Mouse (Mus musculus) hematopoietic multipotent progenitor cell, adult 10-12 weeks (in vitro differentiated cells): Measurements from ENCODE around the gene Ankrd22. TPM values are rescaled to one million over a fixed set of nuclear protein-coding genes. Genes with fewer than 3 reads are reported as not detected.

Source experiments
- polyA plus RNA-seq: library from polyadenylated mRNA; stranded (reverse); fragments of >175 nt; gene quantifications from 2 replicates; pipeline ENCODE4 v1.2.3, GENCODE M21; 2012; ENCODE audit warnings: low replicate concordance

Gene Ankrd22
- polyA plus RNA-seq = 0.08 and 0.18 TPM in 2 replicates

GRCm38 (mm10) chr19:34165891-34166290 is at the start of gene Ankrd22:
TSS of gene Ankrd22 (minus strand) at chr19:34166053.

GRCm38 (mm10) chr19:34192008-34192963 is 26.4 kb upstream of the Ankrd22 start, which contains the start of gene Stambpl1:
TSS of gene Stambpl1 (plus strand) at chr19:34192229.

GRCm38 (mm10) chr19:34100633-34101032 is 65.2 kb downstream of the Ankrd22 start, which contains the start of gene Lipm:
TSS of gene Lipm (plus strand) at chr19:34100933.

Other genes with a start within 250 kb of the Ankrd22 start
- not detected in 2 replicates for gene Lipf, start 204.9 kb downstream of the Ankrd22 start, polyA plus RNA-seq
- gene Lipk, start 157.8 kb downstream of the Ankrd22 start, polyA plus RNA-seq = not detected in 2 replicates
- gene Lipn, start 98.7 kb downstream of the Ankrd22 start, polyA plus RNA-seq = not detected in 2 replicates
- gene Lipm, start 65.1 kb downstream of the Ankrd22 start, polyA plus RNA-seq = not detected in 2 replicates
- gene Stambpl1, start 26.2 kb upstream of the Ankrd22 start, polyA plus RNA-seq = 6.6 and 19.3 TPM in 2 replicates
- gene Acta2, start 89.5 kb upstream of the Ankrd22 start, polyA plus RNA-seq = 0.24 and 0.40 TPM in 2 replicates
- gene Fas, start 124.6 kb upstream of the Ankrd22 start, polyA plus RNA-seq = 0.45 and 1.1 TPM in 2 replicates